Mouse (Mus musculus) liver, embryonic 11.5 days (tissue): ENCODE data around the gene Ifi207. TPM values are rescaled to one million over a fixed set of nuclear protein-coding genes. Genes with fewer than 3 reads are reported as not detected.
A peak's percentile ranks its signal among the peaks of the same experiment; 100 is the strongest.
"Not testable (repeated sequence)": the region's sequence is repeated elsewhere in the genome, so short reads cannot be mapped to it uniquely, and the experiment has no call there.

Experiments
- ATAC-seq: fragments of 200-750 bp; cut with Nextera tagmentation; replicated peaks from 2 replicates; pipeline ENCODE4 v1.8.0; 2017; ENCODE audit warnings: moderate number of reproducible peaks, mild to moderate bottlenecking, moderate TSS enrichment, moderate library complexity; ENCODE audit not compliant: low FRiP score
- DNase-seq: peaks from one replicate; pipeline ENCODE4 v3.0.0-alpha.2; 2017; ENCODE audit warnings: low spot score
- H3K27ac ChIP-seq: fragments of 300-500 bp; sonication (generic); 2 replicates; pipeline ENCODE4 v1.5.1; 2014; ENCODE audit warnings: mild to moderate bottlenecking, low read depth, low read length, control low read depth
- H3K27me3 ChIP-seq: fragments of 300-500 bp; sonication (generic); replicated peaks from 2 replicates; pipeline ENCODE4 v1.6.1; 2014; ENCODE audit warnings: low read length, mixed read lengths; ENCODE audit not compliant: control insufficient read depth, insufficient read depth
- H3K36me3 ChIP-seq: fragments of 300-500 bp; sonication (generic); 2 replicates; pipeline ENCODE4 v1.6.1; 2014; ENCODE audit warnings: mild to moderate bottlenecking, low read length, moderate library complexity, mixed read lengths; ENCODE audit not compliant: control insufficient read depth, insufficient read depth
- H3K4me1 ChIP-seq: fragments of 300-500 bp; sonication (generic); replicated peaks from 2 replicates; pipeline ENCODE4 v1.6.1; 2014; ENCODE audit warnings: low read length, mixed read lengths; ENCODE audit not compliant: control insufficient read depth, insufficient read depth
- H3K4me2 ChIP-seq: fragments of 300-500 bp; sonication (generic); 2 replicates; pipeline ENCODE4 v1.6.1; 2014; ENCODE audit warnings: mild to moderate bottlenecking, control low read depth, moderate library complexity
- H3K4me3 ChIP-seq: fragments of 300-500 bp; sonication (generic); 2 replicates; pipeline ENCODE4 v1.5.1; 2014; ENCODE audit warnings: low read depth, low read length, control low read depth
- H3K9ac ChIP-seq: fragments of 300-500 bp; sonication (generic); 2 replicates; pipeline ENCODE4 v1.6.1; 2014; ENCODE audit warnings: low read depth, low read length, control low read depth
- H3K9me3 ChIP-seq: fragments of 300-500 bp; sonication (generic); 2 replicates; pipeline ENCODE4 v1.6.1; 2016; ENCODE audit warnings: low read length, inconsistent platforms, mixed read lengths; ENCODE audit not compliant: control insufficient read depth
- WGBS: fragments of 180-500 bp; shearing (Covaris S2); extraction: QIAGEN DNeasy Blood & Tissue Kit; methylation state at CpG from one replicate; pipeline ENCODE4 v1.1.7; 2014; 5-methylcytosine and 5-hydroxymethylcytosine counted together
- polyA plus RNA-seq: library from polyadenylated mRNA; unstranded; fragments of >200 nt; fragmentation: Nextera tagmentation; extraction: Ambion mirVana; gene quantifications from 2 replicates; pipeline ENCODE4 v1.2.1, GENCODE M21; 2014

Ifi207 gene
- 1.5 and 1.7 TPM in 2 replicates for polyA plus RNA-seq

GRCm38 (mm10) chr1:173741656-173742055 lies at the start of gene Ifi207:
Ifi207 (minus strand) TSS chr1:173741747.
- Histone ChIP-seq H3K9ac (no peak within 1 kb of the TSS), H3K27ac (no peak within 1 kb of the TSS), H3K27me3 (no peaks in the 10 kb centered on the region), H3K4me1 (no peaks in the 10 kb centered on the region), H3K4me2 (no peak within 1 kb of the TSS), H3K4me3 (no peak within 1 kb of the TSS), H3K36me3 (no peaks in the 10 kb centered on the region), H3K9me3 (no peaks in the 10 kb centered on the region)
- DNase-seq = no peak
- 66% methylated on average over 4 of the region's 4 CpGs for WGBS
- ATAC-seq = no peak

- not testable (repeated sequence) for ATAC-seq, DNase-seq
- WGBS = 56% methylated on average over 2 of the region's 3 CpGs
Measured at GRCm38 (mm10) chr1:173773457-173773856, 31.9 kb upstream of the Ifi207 start.

GRCm38 (mm10) chr1:173766848-173767617 lies 25.5 kb upstream of the Ifi207 start, which contains the start of gene Ifi204:
Ifi204 (minus strand) TSS chr1:173766943.
- ATAC-seq = peak; percentile 50; the same call in 1 of the 2 replicates
- not testable (repeated sequence) for H3K27me3 ChIP-seq, H3K4me3 ChIP-seq, H3K4me1 ChIP-seq, H3K27ac ChIP-seq, H3K4me2 ChIP-seq, DNase-seq, H3K9me3 ChIP-seq, H3K36me3 ChIP-seq, H3K9ac ChIP-seq
- 53% methylated on average over 5 of the region's 5 CpGs for WGBS

More at GRCm38 (mm10) chr1:173773457-173773856, 31.9 kb upstream of the Ifi207 start:
- not testable (repeated sequence) for H3K36me3 ChIP-seq, H3K27me3 ChIP-seq, H3K9me3 ChIP-seq, H3K4me3 ChIP-seq, H3K27ac ChIP-seq, H3K4me1 ChIP-seq, H3K4me2 ChIP-seq, H3K9ac ChIP-seq

- H3K4me3 ChIP-seq, H3K27ac ChIP-seq, H3K9ac ChIP-seq, ATAC-seq, H3K36me3 ChIP-seq, H3K4me2 ChIP-seq, H3K4me1 ChIP-seq, H3K9me3 ChIP-seq, DNase-seq, H3K27me3 ChIP-seq: not testable (repeated sequence)
- 84% methylated on average over 4 of the region's 5 CpGs for WGBS
Measured at GRCm38 (mm10) chr1:173760032-173760431, 18.5 kb upstream of the Ifi207 start.

GRCm38 (mm10) chr1:173742262-173742661 lies 715 bp upstream of the Ifi207 start:
- H3K4me2 ChIP-seq = no peak overlapping the region
- H3K9ac ChIP-seq = no peak overlapping the region
- H3K27me3 ChIP-seq = no peaks in the 10 kb centered on the region
- H3K27ac ChIP-seq = no peak overlapping the region
- ATAC-seq (no peak), DNase-seq (no peak)
- no peaks in the 10 kb centered on the region for H3K36me3 ChIP-seq
- H3K4me1 ChIP-seq = no peaks in the 10 kb centered on the region
- no peak overlapping the region for H3K4me3 ChIP-seq
- WGBS = 65% methylated on average over 1 of the region's 1 CpGs
- no peaks in the 10 kb centered on the region for H3K9me3 ChIP-seq

- no peaks in the 10 kb centered on the region for H3K4me1 ChIP-seq
- DNase-seq = no peak
- no peak overlapping the region for H3K4me3 ChIP-seq
- ATAC-seq = no peak
- no peak overlapping the region for H3K4me2 ChIP-seq
- H3K36me3 ChIP-seq = no peaks in the 10 kb centered on the region
- H3K27ac ChIP-seq = no peak overlapping the region
- no peaks in the 10 kb centered on the region for H3K9me3 ChIP-seq
- no peaks in the 10 kb centered on the region for H3K27me3 ChIP-seq
- H3K9ac ChIP-seq = no peak overlapping the region
Measured at GRCm38 (mm10) chr1:173740537-173740936, 1.0 kb downstream of the Ifi207 start.

- ATAC-seq = no peak
- no peak for DNase-seq
- Histone ChIP-seq H3K27me3 (no peaks in the 10 kb centered on the region), H3K36me3 (no peaks in the 10 kb centered on the region), H3K9ac (no peak overlapping the region), H3K9me3 (no peaks in the 10 kb centered on the region), H3K27ac (no peak overlapping the region), H3K4me3 (no peak overlapping the region), H3K4me2 (no peak overlapping the region), H3K4me1 (no peaks in the 10 kb centered on the region)
- WGBS = 46% methylated on average over 2 of the region's 2 CpGs
Measured at GRCm38 (mm10) chr1:173736986-173737385, 4.6 kb downstream of the Ifi207 start.

GRCm38 (mm10) chr1:173735015-173735414 lies 6.5 kb downstream of the Ifi207 start:
- H3K9me3 ChIP-seq, H3K27me3 ChIP-seq, H3K4me1 ChIP-seq, H3K4me3 ChIP-seq, H3K27ac ChIP-seq, H3K4me2 ChIP-seq, H3K9ac ChIP-seq, DNase-seq, H3K36me3 ChIP-seq, ATAC-seq: not testable (repeated sequence)
- WGBS = 83% methylated on average over 4 of the region's 4 CpGs

GRCm38 (mm10) chr1:173733219-173733618 lies 8.3 kb downstream of the Ifi207 start:
- no peaks in the 10 kb centered on the region for H3K9me3 ChIP-seq
- no peak for DNase-seq
- H3K36me3 ChIP-seq = no peaks in the 10 kb centered on the region
- no peak overlapping the region for H3K27ac ChIP-seq
- no peak overlapping the region for H3K4me2 ChIP-seq
- H3K9ac ChIP-seq = no peak overlapping the region
- no peaks in the 10 kb centered on the region for H3K4me1 ChIP-seq
- no peaks in the 10 kb centered on the region for H3K27me3 ChIP-seq
- WGBS = 31% methylated on average over 7 of the region's 7 CpGs
- no peak overlapping the region for H3K4me3 ChIP-seq
- peak; percentile 56 for ATAC-seq
